Mouse (Mus musculus): ENCODE results near the gene Rpl22l1. TPM values are rescaled to one million over a fixed set of nuclear protein-coding genes. Genes with fewer than 3 reads are reported as not detected.
"Not testable (repeated sequence)": the region's sequence is repeated elsewhere in the genome, so short reads cannot be mapped to it uniquely, and the experiment has no call there.

Gene Rpl22l1
- 100 to 1,000 TPM; 186 to 192 TPM for total RNA-seq (2021)
- long read RNA-seq, experiment 1, transcript Rpl22l1-201 (4 exons, 552 nt), result minor isoform, 17 of 62 reads
- long read RNA-seq, experiment 1, transcript Rpl22l1-206 (4 exons, 525 nt), result major isoform, 39 of 62 reads
- long read RNA-seq, experiment 1, partial matches to known transcripts, result 1 of 62 reads
- long read RNA-seq, experiment 1, other reads (novel, unspliced or antisense), result 2 of 62 reads
- long read RNA-seq, experiment 2, transcript Rpl22l1-206 (4 exons, 525 nt), result major isoform, 32 of 48 reads
- long read RNA-seq, experiment 2, transcript Rpl22l1-201 (4 exons, 552 nt), result minor isoform, 13 of 48 reads
- long read RNA-seq, experiment 2, partial matches to known transcripts, result 0 of 48 reads
- long read RNA-seq, experiment 2, other reads (novel, unspliced or antisense), result 2 of 48 reads

DNA sequence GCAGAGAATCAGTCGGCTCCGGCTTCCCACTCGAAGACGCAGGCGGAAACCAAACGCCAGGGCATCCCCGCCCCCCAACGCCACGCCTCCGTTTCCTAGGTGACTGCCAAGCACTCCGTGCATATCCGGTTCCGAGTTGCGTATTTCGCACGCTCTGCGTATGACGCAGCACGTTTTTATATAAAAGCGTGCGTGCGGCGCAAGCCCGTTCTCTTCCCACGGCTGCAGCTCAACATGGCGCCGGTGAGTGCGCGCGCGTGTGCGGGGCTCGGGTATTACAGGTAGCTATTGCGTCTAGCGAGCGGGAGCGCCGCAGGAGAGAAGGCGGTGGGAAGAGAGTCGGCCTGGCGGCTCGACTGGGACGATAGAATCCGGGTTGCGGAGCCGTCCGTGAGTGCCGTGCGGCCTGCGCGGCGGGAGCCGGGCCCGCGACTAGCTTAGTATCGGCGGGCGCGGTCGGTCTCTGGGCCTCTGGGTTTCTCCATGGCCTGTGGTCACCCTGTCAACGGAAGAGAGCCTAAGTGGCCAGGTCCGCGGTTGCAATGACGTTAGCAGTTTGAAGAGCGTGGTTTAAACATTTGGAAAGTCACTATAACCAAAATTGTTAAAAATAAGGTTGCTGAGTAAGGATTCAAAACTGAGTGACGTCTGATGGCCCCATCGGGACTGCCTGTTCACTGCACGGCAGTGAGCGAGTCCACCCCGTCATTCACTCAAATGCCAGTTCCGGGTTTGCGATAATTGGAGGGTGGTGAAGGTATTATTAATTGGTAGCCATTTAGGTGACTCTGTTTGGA lies at the start of gene Rpl22l1:
Gene Rpl22l1, plus strand, starts transcription at position 136 of the 797 bp plus-strand sequence.
- peak; percentile 98 to 99 for DNase-seq (ENCODE audit: low spot score in 2 of 2)
- intact Hi-C loops (cut with DNase I), result no loop called here

- DNase-seq (ENCODE audit: low spot score in 2 of 2), result no peak
- intact Hi-C loops (cut with DNase I), result no loop called here
Measured at GRCm38 (mm10) chr3:28755477-28755876, 49.8 kb upstream of the Rpl22l1 start.

GRCm38 (mm10) chr3:28761225-28761789 lies 43.9 kb upstream of the Rpl22l1 start:
- DNase-seq (ENCODE audit: low spot score in 2 of 2), result no peak
- intact Hi-C loops (cut with DNase I), result no loop called here

DNA sequence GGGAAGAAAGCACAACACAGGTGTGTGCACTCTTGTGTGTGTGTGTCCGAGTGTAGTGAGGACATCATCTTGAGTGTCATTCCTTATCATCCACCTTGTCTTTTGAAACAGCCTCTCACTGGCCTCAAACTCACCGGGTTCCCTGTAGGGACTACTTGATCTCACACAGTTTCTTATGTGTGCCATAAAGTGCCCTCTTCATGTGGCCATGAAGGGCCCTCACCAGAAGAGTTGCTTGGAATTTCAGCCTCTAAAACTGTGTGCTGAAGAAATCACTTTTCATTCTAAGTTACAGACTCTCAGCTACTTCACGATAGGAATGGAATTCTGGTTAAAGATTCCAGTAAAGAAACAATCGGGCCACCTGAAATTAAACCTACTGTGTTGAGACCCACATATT lies 38.3 kb upstream of the Rpl22l1 start:
- no peak for DNase-seq (ENCODE audit: low spot score in 2 of 2)
- intact Hi-C loops (cut with DNase I), result no loop called here

DNA sequence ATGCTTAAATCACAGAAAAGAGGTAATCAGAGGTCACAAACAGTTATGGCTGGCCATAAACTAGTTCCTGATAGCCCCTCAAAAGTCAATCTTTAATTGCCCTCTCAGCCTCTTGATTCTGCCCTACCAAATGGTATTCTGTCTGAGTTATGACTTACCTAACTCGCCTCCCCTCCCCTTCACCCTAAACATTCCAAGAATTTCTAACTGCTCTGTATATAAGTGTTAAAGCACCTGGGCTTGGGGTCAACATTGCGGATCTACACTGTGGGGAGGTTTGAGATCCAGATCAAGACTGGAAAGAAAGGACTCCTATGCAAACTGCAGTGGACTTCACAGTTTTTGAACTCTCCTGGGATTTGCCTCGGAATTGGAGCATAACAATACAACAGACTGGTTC lies 37.0 kb upstream of the Rpl22l1 start:
- no peak for DNase-seq (ENCODE audit: low spot score in 2 of 2)
- intact Hi-C loops (cut with DNase I), result no loop called here

GRCm38 (mm10) chr3:28772919-28773318 lies 32.3 kb upstream of the Rpl22l1 start:
- DNase-seq (ENCODE audit: low spot score in 2 of 2); intact Hi-C loops (cut with DNase I): not testable (repeated sequence)

- intact Hi-C loops (cut with DNase I), result no loop called here
- no peak for DNase-seq (ENCODE audit: low spot score in 2 of 2)
Measured at GRCm38 (mm10) chr3:28775361-28775760, 29.9 kb upstream of the Rpl22l1 start.

DNA sequence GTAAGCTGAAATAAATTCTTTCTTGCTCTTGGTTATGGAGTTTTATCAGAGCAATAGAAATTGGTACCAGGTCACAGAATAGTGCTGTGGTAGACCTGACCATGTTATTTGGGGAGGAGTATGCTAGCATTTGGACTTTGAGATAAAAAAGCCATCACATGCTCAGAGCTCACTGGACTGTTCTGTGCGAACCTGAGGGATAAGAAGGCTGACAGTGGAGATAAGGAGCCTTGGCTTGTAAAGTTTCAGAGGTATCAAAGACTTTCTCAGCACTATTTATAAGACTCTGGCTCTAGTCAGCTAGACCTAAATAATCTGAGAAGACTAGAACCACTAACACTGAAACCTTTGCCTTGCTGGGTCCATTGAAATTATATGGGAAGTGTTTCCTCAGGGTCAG lies 29.3 kb upstream of the Rpl22l1 start:
- intact Hi-C loops (cut with DNase I), result no loop called here
- no peak for DNase-seq (ENCODE audit: low spot score in 2 of 2)

DNA sequence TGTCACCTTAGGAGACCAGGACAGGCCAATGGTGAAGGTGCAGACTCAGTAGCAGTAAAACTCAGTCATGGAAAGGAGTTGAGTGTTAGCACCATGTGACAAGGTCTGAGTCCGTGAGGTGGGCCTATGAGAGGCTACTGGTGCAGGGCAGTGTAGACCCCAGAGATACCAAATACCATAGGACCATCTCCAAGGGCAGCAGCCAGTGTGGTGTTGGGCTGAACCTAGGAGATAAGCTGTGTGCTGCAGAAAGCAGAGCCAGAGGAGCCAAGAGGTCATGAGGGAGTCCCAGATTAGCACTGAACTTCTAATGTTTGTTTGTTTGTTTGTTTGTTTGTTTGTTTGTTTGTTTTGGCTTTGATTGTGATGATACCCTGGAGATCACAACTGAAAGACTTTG lies 28.7 kb upstream of the Rpl22l1 start:
- DNase-seq (ENCODE audit: low spot score in 2 of 2), result no peak
- intact Hi-C loops (cut with DNase I), result no loop called here

- peak in 1 of 2 experiments; percentile 5 for DNase-seq (ENCODE audit: low spot score in 2 of 2)
- intact Hi-C loops (cut with DNase I), result no loop called here
Measured at GRCm38 (mm10) chr3:28780511-28780910, 24.7 kb upstream of the Rpl22l1 start.

DNA sequence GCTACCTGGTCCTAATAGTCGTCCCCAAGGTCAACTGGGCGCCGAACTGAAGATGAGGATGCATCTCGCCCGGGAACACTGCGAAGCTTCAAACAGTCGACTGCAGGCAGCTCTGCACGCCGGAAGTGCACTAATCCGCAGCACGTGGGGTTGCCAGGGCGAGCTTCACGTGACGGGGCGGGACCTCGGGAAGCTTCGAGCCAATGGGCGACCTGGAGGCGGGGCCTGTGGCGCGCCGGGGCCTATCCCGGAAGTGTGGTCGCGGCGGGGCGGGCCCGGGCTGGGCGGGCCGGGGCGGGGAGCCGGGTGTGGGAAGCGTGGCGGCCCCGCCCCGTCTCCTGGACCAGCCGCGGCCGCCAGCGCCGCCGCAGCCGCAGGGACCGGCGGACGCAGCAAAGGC lies 24.2 kb upstream of the Rpl22l1 start, which contains the start of gene Eif5a2:
Gene Eif5a2, plus strand, starts transcription at position 283 of the 400 bp plus-strand sequence.
- intact Hi-C loops (cut with DNase I), result no loop called here
- DNase-seq (ENCODE audit: low spot score in 2 of 2), result peak; percentile 94 to 96

DNA sequence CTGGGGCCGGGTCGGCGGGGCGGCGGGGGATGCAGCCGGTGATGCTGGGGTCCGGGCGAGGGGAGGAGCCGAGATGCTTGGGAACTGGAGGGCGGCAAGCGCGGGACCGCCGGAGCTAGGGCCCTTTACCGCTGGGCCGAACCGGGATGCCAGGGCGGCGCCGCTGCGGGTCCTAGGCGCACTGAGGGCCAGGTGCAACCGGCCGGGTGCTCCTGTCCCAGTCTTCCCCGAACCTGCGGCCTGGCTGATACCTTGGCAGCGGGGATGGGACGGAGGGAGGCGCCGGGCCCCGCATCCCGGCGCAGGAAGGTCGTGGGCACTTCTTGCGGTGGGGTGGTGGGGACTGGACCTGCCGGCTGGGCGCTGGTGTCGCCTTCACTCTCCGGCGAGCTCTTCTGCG lies 23.8 kb upstream of the Rpl22l1 start:
- DNase-seq (ENCODE audit: low spot score in 2 of 2), result no peak
- intact Hi-C loops (cut with DNase I), result no loop called here

- intact Hi-C loops (cut with DNase I), result no loop called here
- no peak for DNase-seq (ENCODE audit: low spot score in 2 of 2)
Measured at GRCm38 (mm10) chr3:28781848-28782247, 23.4 kb upstream of the Rpl22l1 start.

DNA sequence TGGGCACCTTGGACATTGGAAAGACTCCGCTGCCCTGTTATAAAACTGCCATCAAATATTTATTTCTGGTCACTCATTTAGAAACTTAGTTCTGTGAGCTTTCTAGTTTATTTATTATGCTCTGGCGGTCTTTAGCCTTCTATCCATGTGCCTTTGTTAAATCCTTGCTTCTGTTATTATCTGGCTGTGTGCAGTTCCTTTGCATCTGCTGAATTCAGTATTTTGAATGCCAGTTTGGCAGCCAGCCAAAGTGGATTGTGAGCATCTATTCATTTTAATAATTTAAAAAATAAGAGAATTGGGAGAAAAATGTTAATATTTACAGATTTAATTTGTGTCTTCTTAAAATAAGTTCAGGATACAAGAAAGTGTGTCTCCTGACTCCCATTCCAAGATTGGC lies 21.1 kb upstream of the Rpl22l1 start:
- DNase-seq (ENCODE audit: low spot score in 2 of 2), result peak in 1 of 2 experiments; percentile 32
- intact Hi-C loops (cut with DNase I), result no loop called here

DNA sequence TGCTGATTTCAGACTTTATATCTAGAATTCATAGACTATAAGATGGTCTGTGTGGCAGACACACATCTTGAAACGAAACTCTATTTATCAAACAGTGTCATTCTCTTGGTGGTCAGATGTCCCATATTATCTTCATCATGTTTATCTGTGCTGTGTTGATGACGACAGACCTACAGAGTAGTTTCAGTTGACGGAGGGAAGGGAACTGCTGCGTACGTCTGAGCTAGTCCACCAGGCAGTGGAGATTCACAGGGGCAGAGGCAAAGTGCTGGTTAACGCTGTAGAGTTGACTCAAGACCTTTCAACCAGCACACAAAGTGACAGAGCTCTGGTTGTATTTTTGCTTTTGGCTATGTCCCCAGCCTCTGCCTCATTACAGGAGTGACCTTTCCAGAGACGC lies 10.4 kb upstream of the Rpl22l1 start:
- DNase-seq (ENCODE audit: low spot score in 2 of 2), result no peak
- intact Hi-C loops (cut with DNase I), result no loop called here

DNA sequence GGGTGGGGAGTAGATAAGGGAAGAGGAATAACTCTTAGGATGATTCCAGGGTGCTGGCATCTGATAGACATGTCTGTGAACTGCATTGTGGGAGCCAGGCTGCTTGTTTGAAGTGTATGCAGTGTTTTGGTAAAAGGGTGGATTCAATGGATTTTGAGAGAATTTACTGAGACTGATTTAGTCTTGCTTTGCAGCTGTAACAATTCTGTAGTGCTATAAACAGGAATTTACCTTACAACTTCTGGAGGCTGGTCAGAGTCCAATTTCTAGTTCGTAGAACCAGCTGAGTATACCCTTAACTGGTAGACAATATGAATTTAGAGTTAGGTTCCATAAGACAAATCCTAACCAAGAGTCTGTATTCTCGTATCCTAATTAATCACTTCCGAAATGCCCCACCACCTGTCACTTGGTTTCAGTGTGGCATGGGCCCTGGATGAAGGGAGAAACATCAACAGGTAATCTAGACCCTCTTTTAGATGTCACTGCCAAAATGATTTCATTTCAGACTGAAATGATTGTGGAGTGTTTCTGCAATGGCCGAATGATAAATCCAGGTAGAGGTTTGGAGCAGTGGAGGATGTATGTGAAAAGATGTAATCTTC lies 2.9 kb downstream of the Rpl22l1 start:
- DNase-seq (ENCODE audit: low spot score in 2 of 2), result no peak
- intact Hi-C loops (cut with DNase I), result no loop called here

DNA sequence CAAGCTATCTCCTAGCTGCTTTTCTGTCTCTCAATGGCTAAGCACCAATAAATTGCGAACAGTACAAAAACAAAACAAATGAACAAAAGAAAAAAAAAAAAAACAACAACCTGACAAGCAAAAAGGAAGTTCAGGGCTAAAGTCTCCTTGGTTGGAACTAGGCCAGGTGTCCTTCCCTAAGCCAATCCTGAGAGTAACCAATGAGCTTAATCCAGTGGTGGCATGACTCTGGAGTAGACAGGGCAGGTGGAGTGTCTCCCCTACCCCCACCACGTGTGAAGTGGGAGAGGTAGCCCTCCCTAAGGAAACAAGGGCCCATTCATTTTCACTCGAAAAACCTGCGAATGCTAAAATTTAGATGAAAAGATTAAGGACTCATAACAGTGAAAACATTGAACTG lies 6.2 kb downstream of the Rpl22l1 start:
- intact Hi-C loops (cut with DNase I), result no loop called here
- DNase-seq (ENCODE audit: low spot score in 2 of 2), result no peak

GRCm38 (mm10) chr3:28814361-28814760 lies 9.1 kb downstream of the Rpl22l1 start:
- peak; percentile 58 to 62 for DNase-seq (ENCODE audit: low spot score in 2 of 2)
- intact Hi-C loops (cut with DNase I), result no loop called here

- DNase-seq (ENCODE audit: low spot score in 2 of 2), result no peak
- intact Hi-C loops (cut with DNase I), result no loop called here
Measured at GRCm38 (mm10) chr3:28816010-28816540, 10.8 kb downstream of the Rpl22l1 start.

DNA sequence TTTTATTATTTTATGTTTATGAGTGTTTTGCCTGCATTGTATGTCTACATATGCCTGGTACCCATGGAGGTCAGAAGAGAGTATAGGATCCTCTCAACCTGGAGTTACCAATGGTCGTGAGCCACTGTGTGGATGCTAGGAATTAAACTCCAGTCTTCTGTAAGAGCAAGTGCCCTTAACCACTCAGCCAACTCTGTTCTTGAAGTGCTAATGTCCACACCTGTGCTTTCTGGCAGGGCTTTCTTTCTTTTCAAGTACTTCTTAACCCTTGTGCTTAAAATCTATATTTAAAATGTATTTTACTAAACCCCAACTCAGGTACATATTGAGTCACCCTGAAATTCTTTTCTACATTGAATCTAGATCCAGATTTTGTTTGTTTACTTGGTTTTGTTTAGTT lies 21.0 kb downstream of the Rpl22l1 start:
- DNase-seq (ENCODE audit: low spot score in 2 of 2), result no peak
- intact Hi-C loops (cut with DNase I), result no loop called here

Data from left cerebral cortex, postnatal 14 days (tissue).